Mouse (Mus musculus) heart, embryonic 16.5 days (tissue): ENCODE measurements around the gene Kif1c. TPM values are rescaled to one million over a fixed set of nuclear protein-coding genes. Genes with fewer than 3 reads are reported as not detected.

ENCODE experiments used
- ATAC-seq: fragments of 200-750 bp; cut with Nextera tagmentation; replicated peaks from 2 replicates; pipeline ENCODE4 v1.8.0; 2017; ENCODE audit warnings: moderate number of reproducible peaks; ENCODE audit not compliant: insufficient read depth, low FRiP score; ENCODE audit errors: extremely low read depth
- H3K27ac ChIP-seq: fragments of 300-500 bp; sonication (generic); 2 replicates; pipeline ENCODE4 v1.5.1; 2014; ENCODE audit warnings: mild to moderate bottlenecking, low read length, control low read depth, moderate library complexity
- H3K27me3 ChIP-seq: fragments of 300-500 bp; sonication (generic); 2 replicates; pipeline ENCODE4 v1.6.1; 2014; ENCODE audit warnings: low read length, mixed read lengths; ENCODE audit not compliant: control insufficient read depth, insufficient read depth
- H3K36me3 ChIP-seq: fragments of 300-500 bp; sonication (generic); 2 replicates; pipeline ENCODE4 v1.6.1; 2014; ENCODE audit not compliant: control insufficient read depth, insufficient read depth
- H3K4me1 ChIP-seq: fragments of 300-500 bp; sonication (generic); 2 replicates; pipeline ENCODE4 v1.6.1; 2014; ENCODE audit warnings: low read length, mixed read lengths; ENCODE audit not compliant: control insufficient read depth, insufficient read depth
- H3K4me2 ChIP-seq: fragments of 300-500 bp; sonication (generic); 2 replicates; pipeline ENCODE4 v1.6.1; 2014; ENCODE audit warnings: low read depth, mild to moderate bottlenecking, control low read depth, low read length
- H3K4me3 ChIP-seq: fragments of 300-500 bp; sonication (generic); 2 replicates; pipeline ENCODE4 v1.5.1; 2014; ENCODE audit warnings: mild to moderate bottlenecking, control low read depth, low read length
- H3K9ac ChIP-seq: fragments of 300-500 bp; sonication (generic); 2 replicates; pipeline ENCODE4 v1.6.1; 2014; ENCODE audit warnings: low read length, control low read depth
- H3K9me3 ChIP-seq: fragments of 300-500 bp; sonication (generic); replicated peaks from 2 replicates; pipeline ENCODE4 v1.6.1; 2016; ENCODE audit warnings: low read length; ENCODE audit not compliant: control insufficient read depth
- WGBS: fragments of 180-500 bp; shearing (Covaris S2); extraction: QIAGEN DNeasy Blood & Tissue Kit; methylation state at CpG from one replicate; pipeline ENCODE4 v1.1.7; 2014; 5-methylcytosine and 5-hydroxymethylcytosine counted together
- polyA plus RNA-seq: library from polyadenylated mRNA; unstranded; fragments of >200 nt; fragmentation: Nextera tagmentation; extraction: Ambion mirVana; gene quantifications from 2 replicates; pipeline ENCODE4 v1.2.1, GENCODE M21; 2015

Kif1c gene
- polyA plus RNA-seq, 1 experiment from 2014 or later = 5.2 TPM

DNA sequence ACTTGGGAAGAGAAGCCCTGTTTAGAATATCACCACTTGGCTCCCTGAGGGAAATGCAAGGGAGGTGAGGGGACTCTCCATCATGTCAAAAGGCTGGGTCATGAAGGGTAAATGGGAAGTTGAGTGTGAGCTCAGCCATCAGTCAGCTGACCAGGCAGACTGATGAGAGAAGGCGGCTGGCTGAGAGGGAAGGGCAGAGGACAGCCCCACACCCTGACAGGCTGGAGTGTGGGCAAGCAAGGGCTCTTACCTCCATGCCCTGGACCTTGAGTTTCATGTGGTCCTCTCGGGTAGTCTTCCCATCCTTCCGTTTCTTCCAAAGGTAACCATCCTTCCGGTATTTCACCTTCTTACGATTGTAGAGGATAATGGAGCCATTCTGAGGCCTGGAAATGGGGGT is 16.7 kb upstream of the Kif1c start:
- no peak for ATAC-seq
- Histone ChIP-seq H3K9me3 (no peaks in the 10 kb centered on the region), H3K27me3 (no peaks in the 10 kb centered on the region), H3K27ac (no peak overlapping the region), H3K36me3 (peaks cover 19% of the 10 kb centered on the region; the same call in 1 of the 2 replicates), H3K4me1 (peaks cover 19% of the 10 kb centered on the region), H3K4me3 (no peak overlapping the region), H3K4me2 (no peak overlapping the region), H3K9ac (no peak overlapping the region)
- 83% methylated on average over 5 of the region's 5 CpGs for WGBS

GRCm38 (mm10) chr11:70686901-70687566 is 13.3 kb upstream of the Kif1c start:
- ATAC-seq = peak; percentile 47
- H3K36me3 ChIP-seq = peaks cover 11% of the 10 kb centered on the region; the same call in 1 of the 2 replicates
- H3K9ac ChIP-seq = peak overlapping the region; percentile 92
- H3K4me1 ChIP-seq = peaks cover 27% of the 10 kb centered on the region
- peak overlapping the region; percentile 92 for H3K27ac ChIP-seq
- H3K27me3 ChIP-seq = no peaks in the 10 kb centered on the region
- H3K9me3 ChIP-seq = no peaks in the 10 kb centered on the region
- WGBS = 3% methylated on average over 16 of the region's 16 CpGs
- peak overlapping the region; percentile 86 for H3K4me3 ChIP-seq
- peak overlapping the region; percentile 93 for H3K4me2 ChIP-seq

DNA sequence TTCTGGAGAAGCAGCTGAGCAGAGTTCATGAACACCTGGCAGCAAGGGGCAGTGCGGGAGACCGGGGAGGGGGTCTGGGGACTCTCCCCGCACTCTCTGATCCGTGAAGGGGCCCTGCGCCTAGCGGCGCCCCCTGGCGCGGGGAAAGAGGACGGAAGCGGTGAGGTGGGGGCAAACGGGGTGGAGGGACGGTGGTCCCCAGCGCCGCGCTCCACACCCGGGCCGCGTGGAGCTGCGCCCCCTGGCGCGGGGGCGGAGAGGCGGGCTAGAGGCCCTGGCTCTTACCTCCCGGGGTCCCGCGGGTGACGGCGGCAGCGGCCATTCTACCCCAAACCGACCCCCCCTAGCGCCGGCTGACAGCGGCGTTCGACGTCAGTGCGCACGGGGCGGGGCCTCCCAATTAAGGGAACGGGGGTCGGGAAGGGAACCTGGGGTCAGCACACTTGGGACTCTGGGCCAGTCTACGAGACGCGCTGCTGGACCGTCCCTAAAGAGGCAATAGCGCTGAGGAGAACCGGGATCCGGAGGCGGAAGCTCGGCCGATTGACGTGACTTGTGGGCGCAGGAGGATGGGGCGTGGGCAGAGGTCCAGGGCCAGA is 12.6 kb upstream of the Kif1c start, which contains the start of gene Camta2:
Camta2 (minus strand) TSS at position 505 of the 599 bp plus-strand sequence.
- WGBS = under 1% methylated on average over 55 of the region's 55 CpGs
- peak within 1 kb of the TSS; percentile 86 for H3K4me3 ChIP-seq
- no peaks in the 10 kb centered on the region for H3K27me3 ChIP-seq
- no peaks in the 10 kb centered on the region for H3K9me3 ChIP-seq
- H3K27ac ChIP-seq = peak within 1 kb of the TSS; percentile 92
- peaks cover 23% of the 10 kb centered on the region for H3K4me1 ChIP-seq
- H3K36me3 ChIP-seq = peaks cover 11% of the 10 kb centered on the region; the same call in 1 of the 2 replicates
- H3K9ac ChIP-seq = peak within 1 kb of the TSS; percentile 92
- ATAC-seq = peak; percentile 86
- peak within 1 kb of the TSS; percentile 93 for H3K4me2 ChIP-seq

DNA sequence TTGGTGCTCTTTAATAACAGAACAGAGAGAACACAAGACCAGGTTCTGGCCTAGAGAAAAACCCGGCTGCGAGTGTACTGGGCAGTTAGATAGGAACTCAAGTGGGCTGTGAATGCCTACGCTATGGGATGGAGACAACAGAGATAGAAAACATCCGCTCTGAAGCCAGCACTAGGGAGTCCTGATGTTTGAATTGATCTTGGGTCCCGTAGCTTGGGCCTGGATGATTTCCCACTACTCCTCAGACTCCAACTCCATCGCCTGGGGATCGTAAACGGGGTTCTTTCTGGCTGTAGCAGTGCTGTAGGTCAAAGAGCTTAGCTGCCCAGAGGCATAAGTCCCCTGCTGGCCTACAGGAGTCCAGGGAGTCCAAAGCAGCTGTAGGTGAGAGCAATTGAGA is 12.0 kb upstream of the Kif1c start:
- H3K36me3 ChIP-seq = peaks cover 11% of the 10 kb centered on the region; the same call in 1 of the 2 replicates
- H3K9ac ChIP-seq = peak overlapping the region; percentile 92
- peak overlapping the region; percentile 93 for H3K4me2 ChIP-seq
- H3K4me1 ChIP-seq = peaks cover 23% of the 10 kb centered on the region
- H3K4me3 ChIP-seq = peak overlapping the region; percentile 86
- no peaks in the 10 kb centered on the region for H3K9me3 ChIP-seq
- H3K27ac ChIP-seq = peak overlapping the region; percentile 92
- no peak for ATAC-seq
- H3K27me3 ChIP-seq = no peaks in the 10 kb centered on the region
- WGBS = 16% methylated on average over 8 of the region's 8 CpGs

DNA sequence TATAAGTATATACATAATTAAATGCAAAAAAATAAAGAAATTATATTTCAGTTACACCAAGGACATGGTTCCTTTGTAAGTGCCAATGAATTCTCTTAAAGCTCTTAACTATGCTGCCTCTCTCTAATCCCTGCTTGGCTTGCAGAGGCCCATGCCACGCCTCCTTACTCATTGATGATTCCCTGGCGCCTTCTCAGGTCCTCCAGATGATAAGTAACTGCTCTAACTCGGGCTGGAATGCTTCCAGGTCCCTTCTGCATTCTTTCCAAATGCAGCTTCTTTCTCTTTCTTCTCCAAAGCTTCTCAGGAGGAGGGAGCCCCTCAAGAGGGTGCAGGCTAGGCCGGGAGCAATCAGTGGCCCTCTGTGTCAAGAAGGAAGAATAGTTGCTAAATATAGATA is 10.8 kb upstream of the Kif1c start:
- Histone ChIP-seq H3K36me3 (peaks cover 4% of the 10 kb centered on the region; the same call in 1 of the 2 replicates), H3K4me1 (peaks cover 23% of the 10 kb centered on the region)

GRCm38 (mm10) chr11:70693504-70693903 is 6.8 kb upstream of the Kif1c start:
- peaks cover 11% of the 10 kb centered on the region for H3K4me1 ChIP-seq
- no peaks in the 10 kb centered on the region for H3K36me3 ChIP-seq
- no peak overlapping the region for H3K27ac ChIP-seq
- H3K4me3 ChIP-seq = no peak overlapping the region
- WGBS = 41% methylated on average over 3 of the region's 3 CpGs
- no peak overlapping the region for H3K4me2 ChIP-seq
- ATAC-seq = no peak
- H3K27me3 ChIP-seq = no peaks in the 10 kb centered on the region
- no peaks in the 10 kb centered on the region for H3K9me3 ChIP-seq
- no peak overlapping the region for H3K9ac ChIP-seq

More for the DNA sequence above, 10.8 kb upstream of the Kif1c start:
- H3K4me2 ChIP-seq = no peak overlapping the region
- no peak overlapping the region for H3K4me3 ChIP-seq
- H3K9me3 ChIP-seq = no peaks in the 10 kb centered on the region
- H3K27ac ChIP-seq = no peak overlapping the region
- no peaks in the 10 kb centered on the region for H3K27me3 ChIP-seq
- H3K9ac ChIP-seq = no peak overlapping the region
- ATAC-seq = no peak
- 40% methylated on average over 4 of the region's 4 CpGs for WGBS

DNA sequence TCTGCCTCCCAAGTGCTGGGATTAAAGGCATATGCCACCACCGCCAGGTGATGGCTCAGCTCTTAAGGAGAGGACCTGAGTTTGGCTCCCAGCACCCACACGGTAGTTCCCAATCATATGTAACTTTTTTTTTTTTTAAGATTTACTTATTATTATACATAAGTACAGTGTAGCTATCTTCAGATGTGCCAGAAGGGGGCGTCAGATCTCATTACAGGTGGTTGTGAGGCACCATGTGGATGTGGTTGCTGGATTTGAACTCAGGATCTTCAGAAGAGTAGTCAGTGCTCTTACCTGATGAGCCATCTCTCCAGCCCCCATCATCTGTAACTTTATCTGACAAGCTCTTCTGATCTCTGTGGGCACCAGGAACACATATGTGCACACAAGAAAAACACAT is 3.0 kb upstream of the Kif1c start:
- no peak for ATAC-seq
- H3K4me3 ChIP-seq = no peak overlapping the region
- H3K27me3 ChIP-seq = no peaks in the 10 kb centered on the region
- no peak overlapping the region for H3K27ac ChIP-seq
- H3K4me2 ChIP-seq = no peak overlapping the region
- peaks cover 10% of the 10 kb centered on the region for H3K4me1 ChIP-seq
- no peaks in the 10 kb centered on the region for H3K36me3 ChIP-seq
- no peak overlapping the region for H3K9ac ChIP-seq
- no peaks in the 10 kb centered on the region for H3K9me3 ChIP-seq
- WGBS = 73% methylated on average over 3 of the region's 3 CpGs

DNA sequence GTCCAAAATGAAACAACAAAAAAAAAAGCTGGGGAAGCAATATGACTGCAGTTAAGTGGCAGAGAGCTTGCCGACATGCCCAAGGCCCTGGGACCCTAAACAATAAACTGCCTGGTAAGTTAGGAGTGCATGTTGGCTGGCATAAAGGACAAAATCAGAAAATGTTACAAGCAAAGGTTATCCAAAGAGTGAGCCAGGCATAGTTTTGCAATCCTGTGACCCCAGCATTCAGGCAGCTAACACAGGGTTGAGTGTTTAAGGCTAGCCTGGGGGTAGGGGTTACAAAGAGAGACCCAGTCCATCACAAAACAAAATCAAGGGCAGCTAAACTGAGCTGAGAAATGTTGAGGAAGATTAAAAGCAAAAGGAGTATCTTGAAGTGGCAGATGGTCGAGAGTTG is 1.3 kb upstream of the Kif1c start:
- H3K4me2 ChIP-seq = no peak overlapping the region
- no peak for ATAC-seq
- H3K36me3 ChIP-seq = peaks cover 5% of the 10 kb centered on the region
- H3K4me3 ChIP-seq = no peak overlapping the region
- H3K4me1 ChIP-seq = peaks cover 21% of the 10 kb centered on the region
- no peaks in the 10 kb centered on the region for H3K27me3 ChIP-seq
- H3K27ac ChIP-seq = no peak overlapping the region
- H3K9me3 ChIP-seq = no peaks in the 10 kb centered on the region
- 76% methylated on average over 2 of the region's 2 CpGs for WGBS
- no peak overlapping the region for H3K9ac ChIP-seq

DNA sequence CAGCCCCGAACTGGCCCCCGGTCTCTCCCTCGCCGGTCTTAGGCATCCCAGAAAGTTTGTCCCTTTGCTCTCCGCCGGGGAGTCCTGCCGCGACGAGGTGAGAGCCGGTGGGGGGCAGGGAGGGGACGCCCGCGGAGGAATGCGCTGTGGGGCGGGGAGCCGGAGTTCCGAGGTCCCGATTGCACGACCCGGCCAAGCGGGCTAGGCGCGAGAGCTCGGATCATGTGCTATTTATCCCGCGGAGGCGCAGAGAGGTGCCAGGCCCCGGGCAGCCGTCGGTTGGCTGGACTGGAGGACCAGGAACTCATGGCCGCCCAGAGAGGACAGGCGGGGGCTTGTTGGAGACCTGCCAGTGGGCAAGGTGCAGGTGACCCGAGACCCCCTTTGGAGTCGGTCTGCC is 265 bp downstream of the Kif1c start:
- Histone ChIP-seq H3K4me1 (peaks cover 21% of the 10 kb centered on the region), H3K4me2 (peak overlapping the region; percentile 78), H3K36me3 (peaks cover 20% of the 10 kb centered on the region), H3K4me3 (peak overlapping the region; percentile 81), H3K9ac (peak overlapping the region; percentile 93), H3K9me3 (no peaks in the 10 kb centered on the region), H3K27ac (peak overlapping the region; percentile 95), H3K27me3 (no peaks in the 10 kb centered on the region)
- peak; percentile 52 for ATAC-seq
- under 1% methylated on average over 34 of the region's 34 CpGs for WGBS
